Mouse (Mus musculus): ENCODE measurements around the gene Vwce. TPM values are rescaled to one million over a fixed set of nuclear protein-coding genes. Genes with fewer than 3 reads are reported as not detected.

Vwce gene
- total RNA-seq, 2 experiments from 2014 or later, result 0.90 TPM; not detected in 1

DNA sequence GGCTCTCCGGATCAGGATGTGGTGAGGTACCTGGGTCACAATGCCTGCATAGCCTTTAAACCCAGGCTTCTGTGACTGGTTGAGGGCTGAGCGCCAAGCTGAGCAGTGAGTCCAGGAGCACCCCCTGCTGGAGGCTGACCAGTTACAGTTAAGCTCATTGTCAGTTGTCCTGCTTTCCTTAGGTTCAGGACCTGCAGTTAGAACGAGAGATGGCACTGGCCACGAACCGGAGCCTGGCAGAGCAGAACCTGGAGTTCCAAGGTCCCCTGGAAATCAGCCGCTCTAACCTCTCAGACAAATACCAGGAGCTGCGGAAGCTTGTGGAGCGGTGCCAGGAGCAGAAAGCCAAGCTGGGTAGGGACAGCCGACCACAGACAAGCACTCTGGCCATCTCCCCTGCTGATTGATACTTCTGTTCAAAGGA is 76.1 kb downstream of the Vwce start:
- peak; percentile 53 for ATAC-seq (replicated peaks; ENCODE audit: low FRiP score, low TSS enrichment, poor library complexity, severe bottlenecking)

GRCm38 (mm10) chr19:10710751-10711150 is 76.7 kb downstream of the Vwce start:
- ATAC-seq (replicated peaks; ENCODE audit: low FRiP score, low TSS enrichment, poor library complexity, severe bottlenecking), result no peak

- no peak for ATAC-seq (replicated peaks; ENCODE audit: low FRiP score, low TSS enrichment, poor library complexity, severe bottlenecking)
These were observed 78.2 kb downstream of the Vwce start for GRCm38 (mm10) chr19:10712194-10712593.

GRCm38 (mm10) chr19:10712646-10713045 is 78.6 kb downstream of the Vwce start:
- ATAC-seq (replicated peaks; ENCODE audit: low FRiP score, low TSS enrichment, poor library complexity, severe bottlenecking), result no peak

DNA sequence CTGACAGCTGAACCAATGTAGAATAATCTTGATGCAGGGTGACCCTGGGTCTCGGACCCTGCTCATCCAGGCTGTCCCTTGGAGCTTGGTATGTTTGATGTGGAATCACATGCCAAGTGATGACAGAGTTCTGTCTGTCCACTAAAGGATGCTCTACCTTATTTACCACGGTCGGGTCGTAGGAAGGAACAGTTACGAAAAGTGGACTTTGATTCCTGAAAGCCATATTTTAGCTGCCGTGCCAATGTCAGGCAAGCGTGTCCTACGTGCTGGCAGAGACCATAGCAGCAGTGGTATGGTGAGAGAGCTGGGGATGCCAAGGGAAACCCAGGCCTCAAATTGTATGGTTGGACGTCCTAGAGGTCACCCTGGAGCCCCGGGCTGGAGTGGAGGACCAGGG is 79.5 kb downstream of the Vwce start:
- ATAC-seq (replicated peaks; ENCODE audit: low FRiP score, low TSS enrichment, poor library complexity, severe bottlenecking), result no peak

GRCm38 (mm10) chr19:10714168-10714567 is 80.2 kb downstream of the Vwce start:
- ATAC-seq (replicated peaks; ENCODE audit: low FRiP score, low TSS enrichment, poor library complexity, severe bottlenecking), result no peak

DNA sequence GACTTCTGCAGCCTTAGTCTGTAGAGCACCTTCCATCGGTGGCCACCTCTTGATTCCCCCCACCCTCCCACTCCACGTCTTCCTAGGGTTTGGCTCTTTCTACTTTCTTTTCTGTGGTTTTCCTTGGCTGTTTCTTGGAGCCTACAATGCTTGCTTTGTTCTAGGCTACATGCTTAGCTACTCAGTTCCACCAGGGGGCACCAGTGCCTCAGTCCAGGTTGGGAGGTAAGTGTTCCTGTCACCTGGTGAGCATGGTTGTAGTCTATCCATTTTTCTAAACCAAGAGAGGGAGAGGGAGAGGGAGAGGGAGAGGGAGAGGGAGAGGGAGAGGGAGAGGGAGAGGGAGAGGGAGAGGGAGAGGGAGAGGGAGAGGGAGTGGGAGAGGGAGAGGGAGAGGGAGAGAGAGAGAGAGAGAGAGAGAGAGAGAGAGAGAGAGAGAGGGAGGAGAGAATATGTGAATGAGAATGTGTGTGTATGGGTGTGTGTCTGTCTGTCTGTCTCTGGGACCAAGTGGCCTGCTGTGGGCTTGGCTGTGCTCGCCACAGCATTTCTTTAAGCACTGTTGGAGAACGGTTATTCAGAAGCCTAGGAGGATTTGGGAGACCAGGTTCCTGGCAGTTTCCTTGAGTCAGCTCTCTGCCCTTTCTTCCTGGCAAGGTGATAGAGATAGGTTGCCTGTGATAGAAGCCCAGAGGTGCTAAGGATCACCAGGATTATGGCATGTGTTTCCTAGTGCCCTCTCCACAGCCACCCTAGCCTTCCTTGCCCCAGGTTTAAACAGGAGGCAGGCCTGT is 80.9 kb downstream of the Vwce start:
- ATAC-seq (replicated peaks; ENCODE audit: low FRiP score, low TSS enrichment, poor library complexity, severe bottlenecking), result no peak

- no peak for ATAC-seq (replicated peaks; ENCODE audit: low FRiP score, low TSS enrichment, poor library complexity, severe bottlenecking)
These were observed 81.5 kb downstream of the Vwce start for GRCm38 (mm10) chr19:10715476-10715875.

Other genes with a start within 250 kb of the Vwce start
- not detected in 2 replicates for gene Syt7, start 245.1 kb upstream of the Vwce start, total RNA-seq (2014; fragmentation: Nextera tagmentation)
- gene Syt7, start 245.1 kb upstream of the Vwce start, total RNA-seq (2017), result not detected in 2 replicates
- not detected in 2 replicates for gene Lrrc10b, start 176.7 kb upstream of the Vwce start, total RNA-seq (2014; fragmentation: Nextera tagmentation)
- not detected in 2 replicates for gene Lrrc10b, start 176.7 kb upstream of the Vwce start, total RNA-seq (2017)
- gene Ppp1r32, start 151.3 kb upstream of the Vwce start, total RNA-seq (2014; fragmentation: Nextera tagmentation), result 0.57 TPM in 1 of 2 replicates, not detected in the other
- not detected in 2 replicates for gene Ppp1r32, start 151.3 kb upstream of the Vwce start, total RNA-seq (2017)
- gene Cpsf7, start 108.9 kb upstream of the Vwce start, total RNA-seq (2014; fragmentation: Nextera tagmentation), result 98.2 and 112 TPM in 2 replicates
- 36.3 and 39.4 TPM in 2 replicates for gene Cpsf7, start 108.9 kb upstream of the Vwce start, total RNA-seq (2017)
- 71.9 and 73.0 TPM in 2 replicates for gene Sdhaf2, start 108.1 kb upstream of the Vwce start, total RNA-seq (2014; fragmentation: Nextera tagmentation)
- 61.3 and 105 TPM in 2 replicates for gene Sdhaf2, start 108.1 kb upstream of the Vwce start, total RNA-seq (2017)
- gene Tmem216, start 78.0 kb upstream of the Vwce start, total RNA-seq (2014; fragmentation: Nextera tagmentation), result 9.0 and 14.9 TPM in 2 replicates
- gene Tmem216, start 78.0 kb upstream of the Vwce start, total RNA-seq (2017), result 12.2 and 19.9 TPM in 2 replicates
- gene Cyb561a3, start 57.0 kb upstream of the Vwce start, total RNA-seq (2014; fragmentation: Nextera tagmentation), result 17.7 and 27.3 TPM in 2 replicates
- 7.6 and 11.9 TPM in 2 replicates for gene Cyb561a3, start 57.0 kb upstream of the Vwce start, total RNA-seq (2017)
- 24.4 and 51.9 TPM in 2 replicates for gene Tmem138, start 56.9 kb upstream of the Vwce start, total RNA-seq (2014; fragmentation: Nextera tagmentation)
- 7.2 and 8.8 TPM in 2 replicates for gene Tmem138, start 56.9 kb upstream of the Vwce start, total RNA-seq (2017)
- gene Ddb1, start 28.9 kb upstream of the Vwce start, total RNA-seq (2014; fragmentation: Nextera tagmentation), result 229 and 288 TPM in 2 replicates
- 535 and 656 TPM in 2 replicates for gene Ddb1, start 28.9 kb upstream of the Vwce start, total RNA-seq (2017)
- gene Tkfc, start 28.6 kb upstream of the Vwce start, total RNA-seq (2014; fragmentation: Nextera tagmentation), result 9.0 and 9.6 TPM in 2 replicates
- gene Tkfc, start 28.6 kb upstream of the Vwce start, total RNA-seq (2017), result 1.9 and 4.2 TPM in 2 replicates
- gene Pga5, start 43.9 kb downstream of the Vwce start, total RNA-seq (2014; fragmentation: Nextera tagmentation), result not detected in 2 replicates
- gene Pga5, start 43.9 kb downstream of the Vwce start, total RNA-seq (2017), result not detected in 2 replicates
- 18.3 and 20.2 TPM in 2 replicates for gene Vps37c, start 54.5 kb downstream of the Vwce start, total RNA-seq (2014; fragmentation: Nextera tagmentation)
- gene Vps37c, start 54.5 kb downstream of the Vwce start, total RNA-seq (2017), result 6.9 and 7.8 TPM in 2 replicates
- gene Cd5, start 104.8 kb downstream of the Vwce start, total RNA-seq (2014; fragmentation: Nextera tagmentation), result 3.2 and 3.7 TPM in 2 replicates
- not detected in 2 replicates for gene Cd5, start 104.8 kb downstream of the Vwce start, total RNA-seq (2017)
- 2.4 and 3.2 TPM in 2 replicates for gene Cd6, start 195.8 kb downstream of the Vwce start, total RNA-seq (2014; fragmentation: Nextera tagmentation)
- gene Cd6, start 195.8 kb downstream of the Vwce start, total RNA-seq (2017), result not detected in 2 replicates
- 0.50 and 0.99 TPM in 2 replicates for gene Slc15a3, start 205.5 kb downstream of the Vwce start, total RNA-seq (2014; fragmentation: Nextera tagmentation)
- gene Slc15a3, start 205.5 kb downstream of the Vwce start, total RNA-seq (2017), result 0.56 TPM in 1 of 2 replicates, not detected in the other
- gene Tmem132a, start 235.7 kb downstream of the Vwce start, total RNA-seq (2014; fragmentation: Nextera tagmentation), result 0.10 and 2.4 TPM in 2 replicates
- 0.23 and 0.56 TPM in 2 replicates for gene Tmem132a, start 235.7 kb downstream of the Vwce start, total RNA-seq (2017)
- 23.4 and 41.0 TPM in 2 replicates for gene Tmem109, start 247.8 kb downstream of the Vwce start, total RNA-seq (2014; fragmentation: Nextera tagmentation)
- 11.1 and 21.7 TPM in 2 replicates for gene Tmem109, start 247.8 kb downstream of the Vwce start, total RNA-seq (2017)

All from megakaryocyte-erythroid progenitor cell, adult 5-6 weeks (primary cell).